Mouse (Mus musculus): ENCODE measurements around the gene Med24. TPM values are rescaled to one million over a fixed set of nuclear protein-coding genes. Genes with fewer than 3 reads are reported as not detected.

The Med24 gene
- total RNA-seq, 2 experiments from 2014 or later, result 93.8 to 103 TPM

- DNase-seq (ENCODE audit: low spot score in 2 of 2), result no peak
Measured at GRCm38 (mm10) chr11:98766346-98766745, 37.1 kb upstream of the Med24 start.

- DNase-seq (ENCODE audit: low spot score in 2 of 2), result peak in 1 of 2 experiments; percentile 56
Measured at GRCm38 (mm10) chr11:98765421-98766309, 36.4 kb upstream of the Med24 start.

GRCm38 (mm10) chr11:98764746-98765145 lies 35.5 kb upstream of the Med24 start:
- no peak for DNase-seq (ENCODE audit: low spot score in 2 of 2)

- no peak for DNase-seq (ENCODE audit: low spot score in 2 of 2)
Measured at GRCm38 (mm10) chr11:98764091-98764490, 34.9 kb upstream of the Med24 start.

GRCm38 (mm10) chr11:98763502-98763861 lies 34.2 kb upstream of the Med24 start:
- no peak for DNase-seq (ENCODE audit: low spot score in 2 of 2)

- peak in 1 of 2 experiments; percentile 49 for DNase-seq (ENCODE audit: low spot score in 2 of 2)
Measured at GRCm38 (mm10) chr11:98762756-98763501, 33.7 kb upstream of the Med24 start.

- DNase-seq (ENCODE audit: low spot score in 2 of 2), result no peak
Measured at GRCm38 (mm10) chr11:98761939-98762338, 32.7 kb upstream of the Med24 start.

- DNase-seq (ENCODE audit: low spot score in 2 of 2), result no peak
Measured at GRCm38 (mm10) chr11:98756711-98757110, 27.5 kb upstream of the Med24 start.

GRCm38 (mm10) chr11:98755726-98756380 lies 26.6 kb upstream of the Med24 start:
- no peak for DNase-seq (ENCODE audit: low spot score in 2 of 2)

GRCm38 (mm10) chr11:98754621-98755181 lies 25.5 kb upstream of the Med24 start:
- DNase-seq (ENCODE audit: low spot score in 2 of 2), result peak; percentile 83 to 85

- DNase-seq (ENCODE audit: low spot score in 2 of 2), result peak in 1 of 2 experiments; percentile 56
Measured at GRCm38 (mm10) chr11:98754151-98754620, 25.0 kb upstream of the Med24 start.

GRCm38 (mm10) chr11:98753264-98753663 lies 24.0 kb upstream of the Med24 start:
- no peak for DNase-seq (ENCODE audit: low spot score in 2 of 2)

- DNase-seq (ENCODE audit: low spot score in 2 of 2), result peak in 1 of 2 experiments; percentile 13
Measured at GRCm38 (mm10) chr11:98752562-98753140, 23.4 kb upstream of the Med24 start.

GRCm38 (mm10) chr11:98751221-98751782 lies 22.1 kb upstream of the Med24 start:
- DNase-seq (ENCODE audit: low spot score in 2 of 2), result no peak

- DNase-seq (ENCODE audit: low spot score in 2 of 2), result peak; percentile 84 to 90
Measured at GRCm38 (mm10) chr11:98750351-98751201, 21.3 kb upstream of the Med24 start.

GRCm38 (mm10) chr11:98749716-98750115 lies 20.5 kb upstream of the Med24 start:
- DNase-seq (ENCODE audit: low spot score in 2 of 2), result peak; percentile 67 to 77

GRCm38 (mm10) chr11:98748506-98749416 lies 19.5 kb upstream of the Med24 start:
- peak; percentile 66 to 77 for DNase-seq (ENCODE audit: low spot score in 2 of 2)

GRCm38 (mm10) chr11:98747804-98748505 lies 18.7 kb upstream of the Med24 start:
- DNase-seq (ENCODE audit: low spot score in 2 of 2), result peak; percentile 40 to 53

Data from layer of hippocampus, postnatal 10 days (tissue).